Mouse (Mus musculus): ENCODE measurements around the gene Trpc2. TPM values are rescaled to one million over a fixed set of nuclear protein-coding genes. Genes with fewer than 3 reads are reported as not detected.

Gene Trpc2
- polyA plus RNA-seq, 1 experiment from 2014 or later = not detected

DNA sequence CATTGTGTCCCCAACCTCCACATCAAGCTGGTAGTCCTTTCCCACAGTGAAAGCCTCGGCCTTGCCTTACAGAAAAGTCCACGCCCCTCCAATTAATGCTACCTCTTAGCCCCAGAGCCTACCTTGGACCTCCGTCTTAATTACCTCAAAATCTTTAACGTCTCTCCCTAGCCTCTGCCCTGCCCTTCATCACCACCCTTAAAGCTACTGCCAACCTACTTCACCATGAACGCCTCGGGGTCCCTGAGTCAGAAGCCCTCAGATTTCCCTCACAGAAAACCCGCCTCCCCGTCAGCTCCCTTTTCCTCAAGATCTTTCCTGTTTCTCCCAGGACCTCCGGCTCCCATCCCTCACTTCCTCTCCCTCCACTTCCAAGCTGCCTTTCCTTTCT is 18.3 kb upstream of the Trpc2 start:
- H3K4me1 ChIP-seq (ENCODE audit: control insufficient read depth, insufficient read depth, low read length) = peaks cover 10% of the 10 kb centered on the region; the same call in 1 of the 2 replicates
- H3K9ac ChIP-seq (ENCODE audit: low read depth, low read length) = peak overlapping the region; percentile 79
- peaks cover 7% of the 10 kb centered on the region; the same call in 1 of the 2 replicates for H3K36me3 ChIP-seq (ENCODE audit: control insufficient read depth, insufficient read depth, low read length)
- H3K27ac ChIP-seq (ENCODE audit: low read depth, low read length) = peak overlapping the region; percentile 65; the same call in 1 of the 2 replicates
- no peaks in the 10 kb centered on the region for H3K9me3 ChIP-seq (ENCODE audit: control insufficient read depth, low read length)
- 1% methylated on average over 9 of the region's 9 CpGs for WGBS
- H3K4me2 ChIP-seq (replicated peaks; ENCODE audit: low read depth, low read length) = peak overlapping the region; percentile 57
- H3K27me3 ChIP-seq (ENCODE audit: control insufficient read depth, insufficient read depth, low read length) = no peaks in the 10 kb centered on the region
- peak; percentile 34; the same call in 1 of the 2 replicates for ATAC-seq (ENCODE audit: low FRiP score, low TSS enrichment)
- peak overlapping the region; percentile 84 for H3K4me3 ChIP-seq (ENCODE audit: low read length)

DNA sequence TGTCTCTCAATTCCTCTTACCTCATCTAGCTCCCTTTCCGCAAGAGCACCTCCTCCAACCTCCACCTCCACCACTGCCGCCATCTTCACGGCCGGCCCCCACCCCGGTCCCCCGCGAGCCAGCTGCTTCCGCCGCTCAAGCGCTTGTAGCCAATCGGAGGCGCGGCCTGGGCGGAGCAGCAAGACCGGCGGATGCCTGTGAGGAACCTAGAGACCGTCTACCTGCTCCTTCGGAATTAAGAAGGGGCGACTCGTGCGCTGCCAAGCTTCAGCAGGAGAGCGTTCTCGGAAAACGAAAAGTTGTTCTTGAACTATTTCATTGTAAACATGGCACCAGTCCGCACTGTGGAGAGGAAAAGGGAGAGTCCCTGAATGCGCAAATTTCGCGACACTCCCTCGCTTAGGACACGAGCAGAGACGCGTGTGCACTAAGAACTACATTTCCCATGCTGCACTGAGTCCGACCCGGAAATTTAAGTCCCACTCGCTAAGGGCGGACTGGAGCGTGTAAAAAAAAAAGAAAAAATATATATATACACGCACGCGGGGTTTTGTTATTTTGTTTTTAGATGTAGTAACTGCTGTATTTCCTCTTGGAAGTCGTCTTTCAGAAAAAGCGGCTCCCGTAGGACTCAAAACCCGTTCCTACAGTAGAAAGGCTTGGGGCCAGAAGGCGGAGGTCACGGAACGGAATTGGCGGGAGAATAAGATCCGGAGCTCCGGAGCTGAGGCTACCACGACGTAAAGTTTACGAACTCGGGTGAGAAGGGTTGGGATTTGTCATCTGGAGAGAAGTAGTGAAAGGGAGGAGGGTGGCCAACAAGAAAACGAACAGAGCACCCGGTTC is 17.6 kb upstream of the Trpc2 start, which contains the start of the genes Rnf121, Xndc1 and Xntrpc:
TSS of gene Rnf121 (minus strand) at position 424 of the 846 bp plus-strand sequence.
TSS of gene Xndc1 (plus strand) at position 466 of the 846 bp plus-strand sequence.
TSS of gene Xntrpc (plus strand) at position 668 of the 846 bp plus-strand sequence.
- H3K9me3 ChIP-seq (ENCODE audit: control insufficient read depth, low read length) = no peaks in the 10 kb centered on the region
- H3K36me3 ChIP-seq (ENCODE audit: control insufficient read depth, insufficient read depth, low read length) = peaks cover 11% of the 10 kb centered on the region; the same call in 1 of the 2 replicates
- H3K27ac ChIP-seq (ENCODE audit: low read depth, low read length) = peak within 1 kb of the TSS; percentile 65; the same call in 1 of the 2 replicates
- peak within 1 kb of the TSS; percentile 57 for H3K4me2 ChIP-seq (replicated peaks; ENCODE audit: low read depth, low read length)
- H3K27me3 ChIP-seq (ENCODE audit: control insufficient read depth, insufficient read depth, low read length) = no peaks in the 10 kb centered on the region
- peaks cover 10% of the 10 kb centered on the region; the same call in 1 of the 2 replicates for H3K4me1 ChIP-seq (ENCODE audit: control insufficient read depth, insufficient read depth, low read length)
- WGBS = under 1% methylated on average over 56 of the region's 56 CpGs
- peak within 1 kb of the TSS; percentile 84 for H3K4me3 ChIP-seq (ENCODE audit: low read length)
- H3K9ac ChIP-seq (ENCODE audit: low read depth, low read length) = peak within 1 kb of the TSS; percentile 79
- peak; percentile 98 for ATAC-seq (ENCODE audit: low FRiP score, low TSS enrichment)

DNA sequence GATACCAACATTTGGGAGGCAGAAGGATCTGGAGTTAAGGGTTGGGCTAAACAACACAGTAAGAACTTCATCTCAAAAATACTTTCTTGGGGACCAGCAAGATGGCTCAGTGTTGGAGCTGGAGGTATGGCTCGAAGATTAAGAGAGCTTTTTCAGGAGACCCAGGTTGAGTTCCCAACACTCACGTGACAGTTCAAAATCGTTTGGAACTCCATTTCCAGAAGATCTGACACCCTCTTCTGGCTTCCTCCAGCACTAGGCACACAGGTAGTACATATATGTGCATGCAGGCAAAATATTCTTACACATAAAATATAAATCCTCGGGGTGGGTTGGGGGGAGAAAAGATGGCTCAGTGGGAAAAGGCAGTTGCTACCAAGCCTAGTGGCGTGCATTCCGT is 16.6 kb upstream of the Trpc2 start:
- Histone ChIP-seq H3K27ac (ENCODE audit: low read depth, low read length) (0 out of 2 replicates have a peak overlapping the region, but pooled peaks have one; percentile 65), H3K27me3 (ENCODE audit: control insufficient read depth, insufficient read depth, low read length) (no peaks in the 10 kb centered on the region), H3K9ac (ENCODE audit: low read depth, low read length) (peak overlapping the region; percentile 79), H3K9me3 (ENCODE audit: control insufficient read depth, low read length) (no peaks in the 10 kb centered on the region), H3K4me1 (ENCODE audit: control insufficient read depth, insufficient read depth, low read length) (peaks cover 10% of the 10 kb centered on the region; the same call in 1 of the 2 replicates), H3K4me3 (ENCODE audit: low read length) (peak overlapping the region; percentile 84), H3K4me2 (replicated peaks; ENCODE audit: low read depth, low read length) (peak overlapping the region; percentile 57), H3K36me3 (ENCODE audit: control insufficient read depth, insufficient read depth, low read length) (peaks cover 16% of the 10 kb centered on the region; the same call in 1 of the 2 replicates)
- WGBS = 68% methylated on average over 6 of the region's 6 CpGs
- ATAC-seq (ENCODE audit: low FRiP score, low TSS enrichment) = no peak

DNA sequence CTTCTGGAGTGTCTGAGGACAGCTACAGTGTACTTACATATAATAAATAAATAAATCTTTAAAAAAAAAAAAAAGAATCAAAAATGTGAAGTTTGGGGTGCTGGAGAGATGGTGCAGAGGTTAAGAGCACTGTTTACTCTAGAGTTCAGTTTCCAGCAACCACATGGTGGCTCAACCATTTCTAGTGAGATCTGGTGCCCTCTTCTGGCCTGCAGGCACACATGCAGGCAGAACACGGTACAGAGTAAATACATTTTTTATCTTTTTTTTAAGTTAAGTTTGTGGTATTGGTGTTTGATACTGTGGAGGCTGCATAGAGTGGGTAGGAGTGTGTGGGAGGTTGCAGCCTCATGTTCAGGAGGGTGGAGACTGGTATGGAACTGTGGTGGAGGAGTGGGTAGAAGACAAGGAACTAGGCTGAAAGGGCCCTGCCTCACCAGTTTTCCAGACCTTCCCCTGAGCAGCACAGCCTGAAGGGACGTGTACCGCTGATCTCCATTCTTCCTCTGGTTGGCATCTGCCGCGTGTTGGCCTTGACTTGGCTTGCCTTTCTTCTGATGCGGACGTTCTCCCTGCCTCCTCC is 6.1 kb upstream of the Trpc2 start:
- H3K4me2 ChIP-seq (replicated peaks; ENCODE audit: low read depth, low read length) = no peak overlapping the region
- H3K9me3 ChIP-seq (ENCODE audit: control insufficient read depth, low read length) = no peaks in the 10 kb centered on the region
- H3K36me3 ChIP-seq (ENCODE audit: control insufficient read depth, insufficient read depth, low read length) = peaks cover 84% of the 10 kb centered on the region
- H3K4me3 ChIP-seq (ENCODE audit: low read length) = no peak overlapping the region
- no peak overlapping the region for H3K9ac ChIP-seq (ENCODE audit: low read depth, low read length)
- no peak overlapping the region for H3K27ac ChIP-seq (ENCODE audit: low read depth, low read length)
- 84% methylated on average over 7 of the region's 7 CpGs for WGBS
- no peaks in the 10 kb centered on the region for H3K4me1 ChIP-seq (ENCODE audit: control insufficient read depth, insufficient read depth, low read length)
- no peaks in the 10 kb centered on the region for H3K27me3 ChIP-seq (ENCODE audit: control insufficient read depth, insufficient read depth, low read length)
- ATAC-seq (ENCODE audit: low FRiP score, low TSS enrichment) = 0 out of 2 replicates have a peak, but pooled peaks have one; percentile 28

DNA sequence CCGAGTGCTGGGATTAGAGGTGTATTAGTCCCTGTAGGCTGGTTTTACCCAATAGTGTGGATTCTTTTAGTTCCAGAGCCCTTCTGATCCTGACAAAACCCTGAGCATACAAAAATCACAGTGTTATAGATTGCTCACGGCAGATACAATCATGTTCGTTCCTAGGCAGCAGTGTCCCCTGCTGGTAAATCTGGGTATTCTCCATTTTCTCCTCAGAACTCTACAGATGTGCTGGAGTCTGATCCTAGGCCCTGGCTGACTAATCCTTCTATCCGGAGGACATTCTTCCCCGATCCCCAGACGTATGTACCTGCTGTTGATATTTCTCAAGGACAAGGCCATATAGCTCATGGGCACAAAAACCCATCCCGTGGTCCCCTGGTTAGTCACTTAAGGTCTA is 4.4 kb upstream of the Trpc2 start:
- Histone ChIP-seq H3K9me3 (ENCODE audit: control insufficient read depth, low read length) (no peaks in the 10 kb centered on the region), H3K36me3 (ENCODE audit: control insufficient read depth, insufficient read depth, low read length) (peaks cover 84% of the 10 kb centered on the region)
- WGBS = 75% methylated on average over 7 of the region's 7 CpGs

DNA sequence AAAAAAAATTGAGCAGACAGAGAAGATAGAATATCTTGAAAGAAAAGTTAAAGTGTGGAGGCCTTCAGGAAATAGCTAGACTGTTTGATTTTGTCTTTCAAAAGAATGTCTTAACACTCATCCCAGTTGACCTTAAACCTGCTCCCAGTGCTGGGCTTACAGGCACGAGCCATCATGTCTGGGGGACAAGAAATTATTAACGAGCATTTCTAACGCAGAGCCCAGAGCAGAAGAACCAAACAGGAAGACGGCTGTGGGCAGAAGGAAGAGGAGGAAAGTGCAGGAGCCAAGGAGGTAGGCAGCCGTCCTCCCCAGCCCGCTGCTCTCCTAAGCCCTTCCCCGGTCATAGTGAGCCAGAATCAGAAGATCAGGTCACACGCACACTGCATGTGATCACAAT is 2.6 kb upstream of the Trpc2 start:
- Histone ChIP-seq H3K9ac (ENCODE audit: low read depth, low read length) (no peak overlapping the region), H3K4me1 (ENCODE audit: control insufficient read depth, insufficient read depth, low read length) (no peaks in the 10 kb centered on the region), H3K27ac (ENCODE audit: low read depth, low read length) (no peak overlapping the region), H3K36me3 (ENCODE audit: control insufficient read depth, insufficient read depth, low read length) (peaks cover 78% of the 10 kb centered on the region), H3K4me3 (ENCODE audit: low read length) (no peak overlapping the region), H3K27me3 (ENCODE audit: control insufficient read depth, insufficient read depth, low read length) (no peaks in the 10 kb centered on the region), H3K4me2 (replicated peaks; ENCODE audit: low read depth, low read length) (no peak overlapping the region), H3K9me3 (ENCODE audit: control insufficient read depth, low read length) (no peaks in the 10 kb centered on the region)
- no peak for ATAC-seq (ENCODE audit: low FRiP score, low TSS enrichment)
- 88% methylated on average over 8 of the region's 8 CpGs for WGBS

More for the DNA sequence above, 4.4 kb upstream of the Trpc2 start:
- Histone ChIP-seq H3K4me2 (replicated peaks; ENCODE audit: low read depth, low read length) (no peak overlapping the region), H3K4me1 (ENCODE audit: control insufficient read depth, insufficient read depth, low read length) (no peaks in the 10 kb centered on the region), H3K9ac (ENCODE audit: low read depth, low read length) (no peak overlapping the region), H3K27ac (ENCODE audit: low read depth, low read length) (no peak overlapping the region), H3K4me3 (ENCODE audit: low read length) (no peak overlapping the region), H3K27me3 (ENCODE audit: control insufficient read depth, insufficient read depth, low read length) (no peaks in the 10 kb centered on the region)
- ATAC-seq (ENCODE audit: low FRiP score, low TSS enrichment) = no peak

DNA sequence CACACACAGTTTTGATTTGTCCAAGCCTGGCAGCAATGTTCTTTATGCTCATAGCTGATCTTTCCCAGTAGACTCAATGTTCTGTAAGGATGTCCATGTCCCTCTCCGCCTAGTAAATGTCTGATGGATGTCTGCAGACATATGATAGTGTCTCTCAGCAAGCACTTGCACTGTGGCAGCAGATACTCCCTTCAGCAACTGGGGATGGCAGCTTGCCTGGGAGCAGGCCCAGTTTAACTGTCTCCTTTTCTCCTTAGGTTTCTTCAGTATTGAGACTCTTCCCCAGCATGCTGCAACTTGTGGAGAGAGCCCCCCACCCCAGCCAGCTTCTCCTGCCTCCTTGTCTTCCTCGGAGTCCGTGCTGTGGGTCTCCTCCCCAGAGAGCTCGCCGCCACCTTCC is 1.1 kb upstream of the Trpc2 start:
- H3K27me3 ChIP-seq (ENCODE audit: control insufficient read depth, insufficient read depth, low read length) = no peaks in the 10 kb centered on the region
- no peak overlapping the region for H3K9ac ChIP-seq (ENCODE audit: low read depth, low read length)
- no peak overlapping the region for H3K4me2 ChIP-seq (replicated peaks; ENCODE audit: low read depth, low read length)
- no peaks in the 10 kb centered on the region for H3K4me1 ChIP-seq (ENCODE audit: control insufficient read depth, insufficient read depth, low read length)
- no peak for ATAC-seq (ENCODE audit: low FRiP score, low TSS enrichment)
- H3K9me3 ChIP-seq (ENCODE audit: control insufficient read depth, low read length) = no peaks in the 10 kb centered on the region
- no peak overlapping the region for H3K4me3 ChIP-seq (ENCODE audit: low read length)
- WGBS = 92% methylated on average over 5 of the region's 5 CpGs
- no peak overlapping the region for H3K27ac ChIP-seq (ENCODE audit: low read depth, low read length)
- peaks cover 69% of the 10 kb centered on the region for H3K36me3 ChIP-seq (ENCODE audit: control insufficient read depth, insufficient read depth, low read length)

DNA sequence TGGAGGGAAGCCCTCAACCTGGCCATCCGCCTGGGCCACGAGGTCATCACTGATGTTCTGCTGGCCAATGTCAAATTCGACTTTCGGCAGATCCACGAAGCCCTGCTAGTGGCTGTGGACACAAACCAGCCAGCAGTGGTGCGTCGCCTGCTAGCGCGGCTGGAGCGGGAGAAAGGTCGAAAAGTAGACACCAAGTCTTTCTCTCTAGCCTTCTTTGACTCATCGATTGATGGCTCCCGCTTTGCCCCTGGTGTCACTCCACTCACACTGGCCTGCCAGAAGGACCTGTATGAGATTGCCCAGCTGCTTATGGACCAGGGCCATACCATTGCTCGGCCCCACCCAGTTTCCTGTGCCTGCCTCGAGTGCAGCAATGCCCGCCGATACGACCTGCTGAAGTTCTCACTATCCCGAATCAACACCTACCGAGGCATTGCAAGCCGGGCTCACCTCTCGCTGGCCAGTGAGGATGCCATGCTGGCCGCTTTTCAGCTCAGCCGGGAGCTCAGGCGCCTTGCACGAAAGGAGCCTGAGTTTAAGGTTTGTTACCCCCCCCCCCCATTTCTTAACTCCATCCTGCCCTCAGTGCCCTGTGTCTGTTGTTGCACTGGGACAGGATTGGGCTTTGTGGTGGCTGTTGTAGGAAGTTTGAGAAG is 1.3 kb downstream of the Trpc2 start:
- H3K36me3 ChIP-seq (ENCODE audit: control insufficient read depth, insufficient read depth, low read length) = peaks cover 53% of the 10 kb centered on the region
- no peak overlapping the region for H3K9ac ChIP-seq (ENCODE audit: low read depth, low read length)
- no peaks in the 10 kb centered on the region for H3K4me1 ChIP-seq (ENCODE audit: control insufficient read depth, insufficient read depth, low read length)

More for the DNA sequence above, 1.3 kb downstream of the Trpc2 start:
- WGBS = 87% methylated on average over 26 of the region's 26 CpGs
- Histone ChIP-seq H3K4me3 (ENCODE audit: low read length) (no peak overlapping the region), H3K27me3 (ENCODE audit: control insufficient read depth, insufficient read depth, low read length) (no peaks in the 10 kb centered on the region), H3K27ac (ENCODE audit: low read depth, low read length) (no peak overlapping the region), H3K4me2 (replicated peaks; ENCODE audit: low read depth, low read length) (no peak overlapping the region), H3K9me3 (ENCODE audit: control insufficient read depth, low read length) (no peaks in the 10 kb centered on the region)
- no peak for ATAC-seq (ENCODE audit: low FRiP score, low TSS enrichment)

Measured in kidney, embryonic 14.5 days (tissue).